Comparison of ENCODE assay signal across 8 mouse cellular contexts in the genomic region with DNA sequence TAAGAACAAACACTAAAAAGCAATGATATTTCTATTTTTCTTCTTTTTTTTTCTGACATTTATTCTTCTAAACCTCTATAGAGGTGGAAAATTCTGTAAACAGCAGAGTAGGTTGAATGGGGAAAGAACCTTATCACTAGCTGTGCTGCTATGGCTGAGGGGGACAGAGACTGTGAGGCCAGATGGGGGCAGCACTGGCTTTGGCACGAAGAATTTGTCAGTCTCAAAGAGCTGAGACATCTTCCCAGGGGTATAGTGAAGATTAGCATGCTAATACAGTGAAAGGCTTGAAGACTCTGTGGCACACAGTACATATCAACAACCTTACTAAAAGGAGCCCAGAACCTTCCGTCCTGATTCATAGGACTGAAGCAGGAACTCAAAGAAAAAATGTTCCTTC. TPM values are rescaled to one million over a fixed set of nuclear protein-coding genes. Genes with fewer than 3 reads are reported as not detected.
DNase-seq lines count a peak whose midpoint lies in the region; ATAC-seq lines count a peak whose summit lies in the region.

No protein-coding gene starts in this region.

- no peaks in the 10 kb centered on the region for H3K4me1 ChIP-seq in heart, embryonic 12.5 days (replicated peaks)
- H3K4me1 ChIP-seq in lung, embryonic 16.5 days (replicated peaks; ENCODE audit: control insufficient read depth, insufficient read depth, low read length), result no peaks in the 10 kb centered on the region

- WGBS in heart, embryonic 12.5 days, result 40% methylated on average over 2 of the region's 2 CpGs
- 46% methylated on average over 2 of the region's 2 CpGs for WGBS in lung, embryonic 16.5 days

- peak; percentile 59 to 69 for DNase-seq in heart, adult 18-20 months
- DNase-seq in urinary bladder, postnatal 14 days (ENCODE audit: low spot score), result peak; percentile 22
- DNase-seq in urinary bladder, adult 2 months (ENCODE audit: low spot score), result no peak
- peak; percentile 57 to 60 for DNase-seq in heart, postnatal 10 days
- no peak for DNase-seq in right cerebral cortex, postnatal 25 days
- DNase-seq in urinary bladder, postnatal 4 days (ENCODE audit: low spot score in 2 of 2), result no peak

- no peak overlapping the region for H3K27ac ChIP-seq in heart, embryonic 12.5 days (ENCODE audit: poor library complexity, severe bottlenecking)
- no peak overlapping the region for H3K27ac ChIP-seq in lung, embryonic 16.5 days (ENCODE audit: low read length)

- no peaks in the 10 kb centered on the region for H3K27me3 ChIP-seq in heart, embryonic 12.5 days (replicated peaks)
- H3K27me3 ChIP-seq in lung, embryonic 16.5 days (ENCODE audit: control insufficient read depth, insufficient read depth, low read depth, low read length), result no peaks in the 10 kb centered on the region

- no peak overlapping the region for H3K4me2 ChIP-seq in heart, embryonic 12.5 days
- no peak overlapping the region for H3K4me2 ChIP-seq in lung, embryonic 16.5 days (ENCODE audit: low read depth, low read length)

- ATAC-seq in heart, embryonic 12.5 days (ENCODE audit: insufficient number of reproducible peaks, low FRiP score), result no peak
- peak; percentile 54 for ATAC-seq in lung, embryonic 16.5 days (ENCODE audit: low read depth)

- H3K4me3 ChIP-seq in heart, embryonic 12.5 days, result no peak overlapping the region
- no peak overlapping the region for H3K4me3 ChIP-seq in lung, embryonic 16.5 days (ENCODE audit: low read length)

- intact Hi-C loops in heart, postnatal 10 days (cut with DNase I), result loop anchor here (2.0 kb wide), 1 partner anchor 86 kb away; no protein-coding TSS in a partner anchor

- H3K9me3 ChIP-seq in heart, embryonic 12.5 days (replicated peaks), result no peaks in the 10 kb centered on the region
- no peaks in the 10 kb centered on the region for H3K9me3 ChIP-seq in lung, embryonic 16.5 days (ENCODE audit: control insufficient read depth, low read length)

- no peak overlapping the region for H3K9ac ChIP-seq in heart, embryonic 12.5 days
- H3K9ac ChIP-seq in lung, embryonic 16.5 days (ENCODE audit: low read length), result no peak overlapping the region

- H3K36me3 ChIP-seq in heart, embryonic 12.5 days, result no peaks in the 10 kb centered on the region
- H3K36me3 ChIP-seq in lung, embryonic 16.5 days (ENCODE audit: control insufficient read depth, insufficient read depth, low read length), result no peaks in the 10 kb centered on the region

RNA-seq across cellular contexts. Expression of a gene that starts 14.9 kb away (rescaled TPM):
- total RNA-seq in heart, adult 18-20 months (2021), result 10 to 100 TPM; 13.3 to 16.9 TPM
- 2.5 and 3.7 TPM in 2 replicates for polyA plus RNA-seq in heart, embryonic 12.5 days (2016; fragmentation: Nextera tagmentation; extraction: Ambion mirVana)
- 9.2 and 10.0 TPM in 2 replicates for polyA plus RNA-seq in urinary bladder, adult 2 months (2012; rRNA removed)
- 100 to 1,000 TPM in 1 of 2 experiments, 10 to 100 TPM in 1; 89.0 to 113 TPM for total RNA-seq in heart, postnatal 10 days (2021)
- polyA plus RNA-seq in lung, embryonic 16.5 days (2015; fragmentation: Nextera tagmentation; extraction: Ambion mirVana), result 49.3 and 51.7 TPM in 2 replicates

RNA-seq across cellular contexts. Expression of a gene that starts 23.1 kb away (rescaled TPM):
- total RNA-seq in heart, adult 18-20 months (2021), result 1 to 10 TPM; 1.1 to 1.3 TPM
- polyA plus RNA-seq in heart, embryonic 12.5 days (2016; fragmentation: Nextera tagmentation; extraction: Ambion mirVana), result 0.24 and 0.43 TPM in 2 replicates
- polyA plus RNA-seq in urinary bladder, adult 2 months (2012; rRNA removed), result 2.9 and 3.5 TPM in 2 replicates
- 1 to 10 TPM; 1.1 to 1.4 TPM for total RNA-seq in heart, postnatal 10 days (2021)
- polyA plus RNA-seq in lung, embryonic 16.5 days (2015; fragmentation: Nextera tagmentation; extraction: Ambion mirVana), result 1.8 and 2.0 TPM in 2 replicates

RNA-seq across cellular contexts. Expression of a gene that starts 48.7 kb away (rescaled TPM):
- total RNA-seq in heart, adult 18-20 months (2021), result 10 to 100 TPM; 65.6 to 70.9 TPM
- 10.3 and 10.6 TPM in 2 replicates for polyA plus RNA-seq in heart, embryonic 12.5 days (2016; fragmentation: Nextera tagmentation; extraction: Ambion mirVana)
- polyA plus RNA-seq in urinary bladder, adult 2 months (2012; rRNA removed), result 107 and 108 TPM in 2 replicates
- total RNA-seq in heart, postnatal 10 days (2021), result 10 to 100 TPM; 75.4 to 78.8 TPM
- polyA plus RNA-seq in lung, embryonic 16.5 days (2015; fragmentation: Nextera tagmentation; extraction: Ambion mirVana), result 131 and 132 TPM in 2 replicates

RNA-seq across cellular contexts. Expression of a gene that starts 54.6 kb away (rescaled TPM):
- 10 to 100 TPM; 13.2 to 15.1 TPM for total RNA-seq in heart, adult 18-20 months (2021)
- polyA plus RNA-seq in heart, embryonic 12.5 days (2016; fragmentation: Nextera tagmentation; extraction: Ambion mirVana), result 2.0 and 2.4 TPM in 2 replicates
- 11.8 and 13.4 TPM in 2 replicates for polyA plus RNA-seq in urinary bladder, adult 2 months (2012; rRNA removed)
- total RNA-seq in heart, postnatal 10 days (2021), result 10 to 100 TPM; 20.1 to 20.6 TPM
- 1.9 and 2.3 TPM in 2 replicates for polyA plus RNA-seq in lung, embryonic 16.5 days (2015; fragmentation: Nextera tagmentation; extraction: Ambion mirVana)

Comparison
In these comparisons a context has a peak if more than half of its experiments do, and no peak if none do; other contexts are left out.
1. DNase-seq: peak in heart, adult 18-20 months (2 of 2), urinary bladder, postnatal 14 days (single experiment) and heart, postnatal 10 days (2 of 2); none in urinary bladder, adult 2 months (single experiment), right cerebral cortex, postnatal 25 days (single experiment) and urinary bladder, postnatal 4 days (0 of 2).